Mouse (Mus musculus) heart, embryonic 10.5 days (tissue): Measurements from ENCODE around the gene Bhlhe23. TPM values are rescaled to one million over a fixed set of nuclear protein-coding genes. Genes with fewer than 3 reads are reported as not detected.
A peak's percentile ranks its signal among the peaks of the same experiment; 100 is the strongest.

Source experiments
- DNase-seq: peaks from one replicate; pipeline ENCODE4 v3.0.0-alpha.2; 2017; ENCODE audit warnings: low spot score
- H3K27ac ChIP-seq: fragments of 300-500 bp; sonication (generic); 2 replicates; pipeline ENCODE4 v1.5.1; 2016; ENCODE audit warnings: mild to moderate bottlenecking
- H3K27me3 ChIP-seq: fragments of 300-500 bp; sonication (generic); 2 replicates; pipeline ENCODE4 v1.6.1; 2016; ENCODE audit warnings: mild to moderate bottlenecking; ENCODE audit not compliant: poor library complexity, insufficient read depth, severe bottlenecking
- H3K36me3 ChIP-seq: fragments of 300-500 bp; sonication (generic); 2 replicates; pipeline ENCODE4 v1.6.1; 2016; ENCODE audit warnings: mild to moderate bottlenecking, moderate library complexity
- H3K4me1 ChIP-seq: fragments of 300-500 bp; sonication (generic); 2 replicates; pipeline ENCODE4 v1.6.1; 2016; ENCODE audit warnings: mild to moderate bottlenecking
- H3K4me3 ChIP-seq: fragments of 300-500 bp; sonication (generic); 2 replicates; pipeline ENCODE4 v1.5.1; 2016; ENCODE audit warnings: mild to moderate bottlenecking, moderate library complexity
- H3K9me3 ChIP-seq: fragments of 300-500 bp; sonication (generic); 2 replicates; pipeline ENCODE4 v1.6.1; 2016; ENCODE audit warnings: mild to moderate bottlenecking, moderate library complexity
- WGBS: fragments of 180-500 bp; shearing (Covaris S2); methylation state at CpG from one replicate; pipeline ENCODE4 v1.1.7; 2016; 5-methylcytosine and 5-hydroxymethylcytosine counted together
- polyA plus RNA-seq: library from polyadenylated mRNA; unstranded; fragments of >200 nt; fragmentation: Nextera tagmentation; extraction: Ambion mirVana; gene quantifications from 2 replicates; pipeline ENCODE4 v1.2.1, GENCODE M21; 2016

Gene Bhlhe23
- polyA plus RNA-seq, 1 experiment from 2014 or later = 0.05 TPM

GRCm38 (mm10) chr2:180794422-180794821, 17.7 kb upstream of the Bhlhe23 start:
- H3K9me3 ChIP-seq = no peaks in the 10 kb centered on the region
- peaks cover 37% of the 10 kb centered on the region for H3K27me3 ChIP-seq
- H3K4me3 ChIP-seq = no peak overlapping the region
- H3K27ac ChIP-seq = no peak overlapping the region
- no peaks in the 10 kb centered on the region for H3K36me3 ChIP-seq
- peaks cover 7% of the 10 kb centered on the region; the same call in 1 of the 2 replicates for H3K4me1 ChIP-seq
- WGBS = 90% methylated on average over 2 of the region's 2 CpGs
- no peak for DNase-seq

GRCm38 (mm10) chr2:180791674-180792073, 15.0 kb upstream of the Bhlhe23 start:
- Histone ChIP-seq H3K27me3 (peaks cover 41% of the 10 kb centered on the region), H3K9me3 (no peaks in the 10 kb centered on the region)
- 37% methylated on average over 4 of the region's 4 CpGs for WGBS

GRCm38 (mm10) chr2:180788843-180789242, 12.1 kb upstream of the Bhlhe23 start:
- H3K27me3 ChIP-seq = peaks cover 48% of the 10 kb centered on the region

More at GRCm38 (mm10) chr2:180791674-180792073, 15.0 kb upstream of the Bhlhe23 start:
- Histone ChIP-seq H3K36me3 (no peaks in the 10 kb centered on the region), H3K27ac (no peak overlapping the region), H3K4me1 (peaks cover 20% of the 10 kb centered on the region), H3K4me3 (no peak overlapping the region)
- DNase-seq = no peak

GRCm38 (mm10) chr2:180788386-180788785, 11.7 kb upstream of the Bhlhe23 start:
- no peak overlapping the region for H3K27ac ChIP-seq

More at GRCm38 (mm10) chr2:180788843-180789242, 12.1 kb upstream of the Bhlhe23 start:
- Histone ChIP-seq H3K36me3 (no peaks in the 10 kb centered on the region), H3K27ac (no peak overlapping the region), H3K4me3 (peak overlapping the region; percentile 24; the same call in 1 of the 2 replicates), H3K9me3 (no peaks in the 10 kb centered on the region), H3K4me1 (peaks cover 16% of the 10 kb centered on the region)
- DNase-seq = no peak
- WGBS = 2% methylated on average over 5 of the region's 7 CpGs

GRCm38 (mm10) chr2:180787566-180788232, 11.0 kb upstream of the Bhlhe23 start:
- H3K4me1 ChIP-seq = peaks cover 13% of the 10 kb centered on the region
- H3K36me3 ChIP-seq = no peaks in the 10 kb centered on the region
- H3K27ac ChIP-seq = no peak overlapping the region
- no peaks in the 10 kb centered on the region for H3K9me3 ChIP-seq
- no peak overlapping the region for H3K4me3 ChIP-seq
- no peak for DNase-seq
- 68% methylated on average over 13 of the region's 13 CpGs for WGBS
- H3K27me3 ChIP-seq = peaks cover 51% of the 10 kb centered on the region

More at GRCm38 (mm10) chr2:180788386-180788785, 11.7 kb upstream of the Bhlhe23 start:
- DNase-seq = no peak
- H3K4me1 ChIP-seq = peaks cover 13% of the 10 kb centered on the region
- 4% methylated on average over 2 of the region's 2 CpGs for WGBS
- peaks cover 48% of the 10 kb centered on the region for H3K27me3 ChIP-seq
- H3K4me3 ChIP-seq = peak overlapping the region; percentile 24; the same call in 1 of the 2 replicates
- H3K36me3 ChIP-seq = no peaks in the 10 kb centered on the region
- no peaks in the 10 kb centered on the region for H3K9me3 ChIP-seq

GRCm38 (mm10) chr2:180786732-180787131, 10.0 kb upstream of the Bhlhe23 start:
- Histone ChIP-seq H3K4me1 (peaks cover 13% of the 10 kb centered on the region), H3K27me3 (peaks cover 47% of the 10 kb centered on the region), H3K36me3 (no peaks in the 10 kb centered on the region), H3K27ac (no peak overlapping the region), H3K4me3 (no peak overlapping the region), H3K9me3 (no peaks in the 10 kb centered on the region)
- DNase-seq = no peak

GRCm38 (mm10) chr2:180780282-180780681, 3.6 kb upstream of the Bhlhe23 start:
- peaks cover 80% of the 10 kb centered on the region for H3K27me3 ChIP-seq

GRCm38 (mm10) chr2:180779226-180780104, 2.8 kb upstream of the Bhlhe23 start:
- no peak overlapping the region for H3K27ac ChIP-seq
- H3K4me1 ChIP-seq = peaks cover 8% of the 10 kb centered on the region
- H3K4me3 ChIP-seq = no peak overlapping the region
- no peaks in the 10 kb centered on the region for H3K36me3 ChIP-seq
- H3K27me3 ChIP-seq = peaks cover 83% of the 10 kb centered on the region
- WGBS = 22% methylated on average over 12 of the region's 12 CpGs
- DNase-seq = no peak
- H3K9me3 ChIP-seq = no peaks in the 10 kb centered on the region

More at GRCm38 (mm10) chr2:180780282-180780681, 3.6 kb upstream of the Bhlhe23 start:
- DNase-seq = no peak
- H3K27ac ChIP-seq = no peak overlapping the region
- no peak overlapping the region for H3K4me3 ChIP-seq
- 13% methylated on average over 2 of the region's 2 CpGs for WGBS
- H3K9me3 ChIP-seq = no peaks in the 10 kb centered on the region
- H3K36me3 ChIP-seq = no peaks in the 10 kb centered on the region
- peaks cover 8% of the 10 kb centered on the region for H3K4me1 ChIP-seq

- Histone ChIP-seq H3K9me3 (no peaks in the 10 kb centered on the region), H3K4me3 (no peak overlapping the region), H3K27me3 (peaks cover 99% of the 10 kb centered on the region), H3K4me1 (peaks cover 8% of the 10 kb centered on the region), H3K36me3 (no peaks in the 10 kb centered on the region), H3K27ac (no peak overlapping the region)
- no peak for DNase-seq
- 5% methylated on average over 15 of the region's 15 CpGs for WGBS
Observed at GRCm38 (mm10) chr2:180775641-180776040, 1.1 kb downstream of the Bhlhe23 start.

GRCm38 (mm10) chr2:180775223-180775622, 1.5 kb downstream of the Bhlhe23 start:
- WGBS = 5% methylated on average over 12 of the region's 12 CpGs

GRCm38 (mm10) chr2:180765713-180766112, 11.0 kb downstream of the Bhlhe23 start:
- no peak overlapping the region for H3K27ac ChIP-seq
- no peaks in the 10 kb centered on the region for H3K36me3 ChIP-seq
- no peak for DNase-seq
- no peaks in the 10 kb centered on the region for H3K4me1 ChIP-seq
- peaks cover 39% of the 10 kb centered on the region for H3K27me3 ChIP-seq
- H3K9me3 ChIP-seq = no peaks in the 10 kb centered on the region
- H3K4me3 ChIP-seq = no peak overlapping the region
- WGBS = 72% methylated on average over 7 of the region's 7 CpGs

More at GRCm38 (mm10) chr2:180775223-180775622, 1.5 kb downstream of the Bhlhe23 start:
- no peaks in the 10 kb centered on the region for H3K36me3 ChIP-seq
- H3K9me3 ChIP-seq = no peaks in the 10 kb centered on the region
- H3K4me3 ChIP-seq = no peak overlapping the region
- H3K4me1 ChIP-seq = peaks cover 8% of the 10 kb centered on the region
- H3K27me3 ChIP-seq = peaks cover 100% of the 10 kb centered on the region
- no peak for DNase-seq
- no peak overlapping the region for H3K27ac ChIP-seq

- H3K4me3 ChIP-seq = no peak overlapping the region
- H3K9me3 ChIP-seq = no peaks in the 10 kb centered on the region
- no peak for DNase-seq
- H3K27ac ChIP-seq = no peak overlapping the region
- peaks cover 33% of the 10 kb centered on the region for H3K27me3 ChIP-seq
- no peaks in the 10 kb centered on the region for H3K36me3 ChIP-seq
- H3K4me1 ChIP-seq = no peaks in the 10 kb centered on the region
- 79% methylated on average over 11 of the region's 11 CpGs for WGBS
Observed at GRCm38 (mm10) chr2:180764986-180765385, 11.7 kb downstream of the Bhlhe23 start.
